Mouse (Mus musculus) embryonic fibroblast, embryonic 13.5 days (primary cell): ENCODE data around the gene Kap.
"Not testable (repeated sequence)": the region's sequence is repeated elsewhere in the genome, so short reads cannot be mapped to it uniquely, and the experiment has no call there.

ENCODE experiments used
- CTCF ChIP-seq: IDR thresholded peaks from 2 replicates; pipeline ENCODE4 v1.5.1; 2011; ENCODE audit warnings: mild to moderate bottlenecking, control low read depth, low read length, moderate library complexity, borderline replicate concordance; ENCODE audit not compliant: insufficient read depth
- POLR2A ChIP-seq: IDR thresholded peaks from 2 replicates; pipeline ENCODE4 v1.6.1; 2011; ENCODE audit warnings: low read depth, mild to moderate bottlenecking, control low read depth, low read length, moderate library complexity

GRCm38 (mm10) chr6:133848861-133849260 is 4.7 kb downstream of the Kap start:
- not testable (repeated sequence) for TF ChIP-seq POLR2A, CTCF
